Mouse (Mus musculus) forebrain, embryonic 16.5 days (tissue): ENCODE measurements at regions not wholly inside any gene's neighbourhood (a gene's known extent, or its start where the extent isn't known, plus 50 kb on each side); places are given as distances from the start of the nearest gene placed in this dataset.

Experiments used
- ATAC-seq: fragments of 200-750 bp; cut with Nextera tagmentation; 2 replicates; pipeline ENCODE4 v1.8.0; 2017; ENCODE audit warnings: mild to moderate bottlenecking, moderate library complexity
- H3K27ac ChIP-seq: fragments of 300-500 bp; sonication (generic); 2 replicates; pipeline ENCODE4 v1.5.1; 2014; ENCODE audit warnings: low read length, control low read depth
- H3K27me3 ChIP-seq: fragments of 300-500 bp; sonication (generic); replicated peaks from 2 replicates; pipeline ENCODE4 v1.6.1; 2014; ENCODE audit warnings: low read length; ENCODE audit not compliant: control insufficient read depth, insufficient read depth
- H3K36me3 ChIP-seq: fragments of 300-500 bp; sonication (generic); 2 replicates; pipeline ENCODE4 v1.6.1; 2014; ENCODE audit not compliant: control insufficient read depth, insufficient read depth
- H3K4me1 ChIP-seq: fragments of 300-500 bp; sonication (generic); replicated peaks from 2 replicates; pipeline ENCODE4 v1.6.1; 2014; ENCODE audit warnings: low read length; ENCODE audit not compliant: control insufficient read depth, insufficient read depth
- H3K4me2 ChIP-seq: fragments of 300-500 bp; sonication (generic); 2 replicates; pipeline ENCODE4 v1.6.1; 2014; ENCODE audit warnings: mild to moderate bottlenecking, low read length, control low read depth
- H3K4me3 ChIP-seq: fragments of 300-500 bp; sonication (generic); replicated peaks from 2 replicates; pipeline ENCODE4 v1.5.1; 2014; ENCODE audit warnings: mild to moderate bottlenecking, low read length, control low read depth
- H3K9ac ChIP-seq: fragments of 300-500 bp; sonication (generic); replicated peaks from 2 replicates; pipeline ENCODE4 v1.6.1; 2014; ENCODE audit warnings: low read depth, low read length, control low read depth
- H3K9me3 ChIP-seq: fragments of 300-500 bp; sonication (generic); 2 replicates; pipeline ENCODE4 v1.6.1; 2016; ENCODE audit warnings: low read length; ENCODE audit not compliant: control insufficient read depth
- WGBS: fragments of 180-500 bp; shearing (Covaris S2); extraction: QIAGEN DNeasy Blood & Tissue Kit; methylation state at CpG from one replicate; pipeline ENCODE4 v1.1.7; 2014; 5-methylcytosine and 5-hydroxymethylcytosine counted together

DNA sequence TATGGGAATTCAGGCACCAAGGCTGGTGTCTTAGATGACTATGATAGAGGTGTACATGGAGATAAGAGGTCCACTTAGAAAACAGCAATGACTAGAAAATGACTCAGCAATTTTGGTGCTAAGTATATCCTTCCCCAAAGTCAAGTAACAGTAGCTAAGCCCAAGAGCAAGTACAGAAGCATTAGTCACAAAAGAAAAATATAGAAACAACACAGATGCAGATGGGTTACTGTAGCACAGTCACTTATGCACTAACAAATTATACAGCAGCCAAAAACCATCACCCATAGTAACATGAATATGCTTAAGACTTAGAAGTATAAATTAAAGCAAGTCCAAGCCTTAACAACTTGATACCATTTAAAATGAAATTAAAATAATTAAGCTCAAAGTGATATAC is 378.5 kb upstream of the Meis2 start:
- Histone ChIP-seq H3K9ac (no peak overlapping the region), H3K27me3 (no peaks in the 10 kb centered on the region), H3K9me3 (no peaks in the 10 kb centered on the region), H3K4me1 (peaks cover 3% of the 10 kb centered on the region; the same call in 1 of the 2 replicates), H3K4me2 (no peak overlapping the region), H3K27ac (no peak overlapping the region), H3K36me3 (no peaks in the 10 kb centered on the region), H3K4me3 (no peak overlapping the region)
- no peak for ATAC-seq

DNA sequence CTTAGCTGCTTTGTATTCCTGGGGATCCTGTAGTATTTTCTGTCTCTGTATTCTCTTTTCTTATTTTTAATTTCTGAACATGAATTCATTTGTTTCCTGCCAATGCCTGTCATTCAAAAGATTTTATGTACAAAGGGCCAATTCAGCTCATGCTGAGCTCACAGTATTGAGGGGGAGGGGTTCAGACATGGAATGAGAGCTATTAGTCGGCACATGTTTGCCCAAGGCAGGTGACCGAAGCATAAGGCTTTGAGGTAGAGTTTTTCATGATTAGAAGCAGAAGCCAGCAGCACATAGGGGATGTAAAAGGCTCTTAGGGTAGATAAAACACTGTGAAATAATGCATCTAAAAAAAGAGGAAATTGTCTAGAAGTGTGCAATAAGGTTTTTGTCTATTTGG is 374.6 kb upstream of the Meis2 start:
- no peaks in the 10 kb centered on the region for H3K27me3 ChIP-seq
- no peak overlapping the region for H3K9ac ChIP-seq
- WGBS, result 7% methylated on average over 2 of the region's 2 CpGs
- no peak overlapping the region for H3K4me2 ChIP-seq
- no peak overlapping the region for H3K4me3 ChIP-seq
- H3K27ac ChIP-seq, result no peak overlapping the region
- ATAC-seq, result no peak
- H3K9me3 ChIP-seq, result no peaks in the 10 kb centered on the region
- H3K36me3 ChIP-seq, result no peaks in the 10 kb centered on the region
- peaks cover 3% of the 10 kb centered on the region; the same call in 1 of the 2 replicates for H3K4me1 ChIP-seq

DNA sequence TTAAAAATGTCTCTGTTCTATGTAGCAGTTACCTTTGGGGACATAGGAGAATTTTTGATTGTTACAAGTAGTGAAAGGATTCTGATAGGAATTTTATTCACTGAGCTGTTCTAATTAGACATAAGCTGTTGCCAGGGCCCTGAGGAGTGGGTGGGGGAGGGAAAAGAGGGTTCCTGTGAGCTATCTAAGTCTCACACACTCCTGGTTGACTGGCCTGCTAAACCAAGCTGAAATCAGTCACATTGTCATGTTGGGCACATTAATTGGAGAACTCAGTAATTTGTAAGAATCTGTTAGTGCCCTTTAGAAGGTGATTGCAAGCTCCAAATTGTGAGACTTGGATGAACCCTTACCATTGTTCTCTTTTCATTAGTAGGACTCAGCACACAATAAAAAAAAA is 367.8 kb upstream of the Meis2 start:
- no peak for ATAC-seq
- H3K27me3 ChIP-seq, result no peaks in the 10 kb centered on the region

GRCm38 (mm10) chr2:116424131-116424530 is 358.5 kb upstream of the Meis2 start:
- H3K27ac ChIP-seq, result no peak overlapping the region
- H3K4me3 ChIP-seq, result no peak overlapping the region
- no peak for ATAC-seq
- H3K36me3 ChIP-seq, result no peaks in the 10 kb centered on the region
- H3K4me1 ChIP-seq, result no peaks in the 10 kb centered on the region
- H3K9ac ChIP-seq, result no peak overlapping the region
- H3K27me3 ChIP-seq, result no peaks in the 10 kb centered on the region
- H3K9me3 ChIP-seq, result no peaks in the 10 kb centered on the region
- 92% methylated on average over 8 of the region's 8 CpGs for WGBS
- no peak overlapping the region for H3K4me2 ChIP-seq

More for the DNA sequence above, 367.8 kb upstream of the Meis2 start:
- Histone ChIP-seq H3K9ac (no peak overlapping the region), H3K4me1 (no peaks in the 10 kb centered on the region), H3K27ac (no peak overlapping the region), H3K9me3 (no peaks in the 10 kb centered on the region), H3K36me3 (no peaks in the 10 kb centered on the region), H3K4me3 (no peak overlapping the region), H3K4me2 (no peak overlapping the region)

GRCm38 (mm10) chr2:116417428-116418195 is 352.0 kb upstream of the Meis2 start:
- H3K36me3 ChIP-seq, result no peaks in the 10 kb centered on the region
- ATAC-seq, result no peak
- no peaks in the 10 kb centered on the region for H3K27me3 ChIP-seq
- H3K4me1 ChIP-seq, result no peaks in the 10 kb centered on the region
- H3K9me3 ChIP-seq, result no peaks in the 10 kb centered on the region
- 79% methylated on average over 13 of the region's 13 CpGs for WGBS
- no peak overlapping the region for H3K4me2 ChIP-seq
- no peak overlapping the region for H3K4me3 ChIP-seq
- no peak overlapping the region for H3K27ac ChIP-seq
- H3K9ac ChIP-seq, result no peak overlapping the region

GRCm38 (mm10) chr2:116415742-116416141 is 350.1 kb upstream of the Meis2 start:
- peak; percentile 74 for ATAC-seq
- Histone ChIP-seq H3K4me1 (no peaks in the 10 kb centered on the region), H3K27ac (no peak overlapping the region), H3K4me2 (no peak overlapping the region), H3K9ac (no peak overlapping the region), H3K9me3 (no peaks in the 10 kb centered on the region), H3K36me3 (no peaks in the 10 kb centered on the region), H3K4me3 (no peak overlapping the region), H3K27me3 (no peaks in the 10 kb centered on the region)
- WGBS, result 18% methylated on average over 1 of the region's 1 CpGs

DNA sequence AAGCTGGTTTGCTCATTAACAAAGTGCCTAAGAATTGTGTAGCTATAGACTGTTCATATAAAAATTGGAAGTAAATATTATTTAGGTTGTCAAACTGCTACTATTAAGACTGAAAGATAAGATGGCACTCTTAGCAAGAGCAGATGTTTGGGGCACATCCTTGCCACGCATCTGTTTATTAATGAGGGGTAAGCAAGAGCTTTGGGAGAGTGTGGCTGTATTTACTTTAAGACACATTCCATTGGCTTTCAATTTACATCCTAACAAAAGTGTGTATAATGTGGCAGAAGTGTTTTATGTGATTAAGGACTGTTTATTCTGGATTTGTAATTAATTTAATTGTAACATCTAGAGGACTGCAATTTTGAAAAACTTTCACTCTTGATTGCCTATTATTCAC is 336.5 kb upstream of the Meis2 start:
- Histone ChIP-seq H3K4me1 (no peaks in the 10 kb centered on the region), H3K4me3 (no peak overlapping the region), H3K27ac (no peak overlapping the region), H3K36me3 (no peaks in the 10 kb centered on the region), H3K27me3 (no peaks in the 10 kb centered on the region), H3K4me2 (no peak overlapping the region), H3K9ac (no peak overlapping the region), H3K9me3 (no peaks in the 10 kb centered on the region)
- 0 out of 2 replicates have a peak, but pooled peaks have one; percentile 49 for ATAC-seq
- 43% methylated on average over 1 of the region's 1 CpGs for WGBS

DNA sequence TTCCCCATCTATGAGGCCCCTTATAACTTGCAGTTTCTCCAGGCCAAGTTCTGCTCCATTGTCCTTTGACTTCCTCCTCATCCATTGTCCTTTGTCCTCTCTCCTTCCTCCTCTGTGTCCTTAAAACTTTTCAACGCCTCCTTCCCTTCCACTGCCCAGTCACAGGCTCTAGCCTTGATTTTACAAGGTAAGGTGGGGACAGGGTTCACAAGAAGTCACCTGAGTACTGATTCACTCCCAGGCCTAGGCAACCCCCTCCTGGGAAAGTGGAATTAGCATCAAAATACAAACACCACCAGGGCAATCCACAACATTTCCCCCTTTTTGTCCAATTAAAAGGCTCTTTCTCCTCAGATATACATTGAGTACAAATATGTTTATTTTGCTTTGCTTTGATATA is 334.3 kb upstream of the Meis2 start:
- Histone ChIP-seq H3K27me3 (no peaks in the 10 kb centered on the region), H3K36me3 (no peaks in the 10 kb centered on the region), H3K4me3 (no peak overlapping the region), H3K9me3 (no peaks in the 10 kb centered on the region), H3K4me2 (no peak overlapping the region), H3K4me1 (no peaks in the 10 kb centered on the region), H3K27ac (no peak overlapping the region), H3K9ac (no peak overlapping the region)
- ATAC-seq, result no peak
- WGBS, result 83% methylated on average over 1 of the region's 1 CpGs

GRCm38 (mm10) chr2:116368811-116369210 is 303.2 kb upstream of the Meis2 start:
- 85% methylated on average over 3 of the region's 3 CpGs for WGBS
- H3K4me2 ChIP-seq, result no peak overlapping the region

GRCm38 (mm10) chr2:116364136-116364535 is 298.5 kb upstream of the Meis2 start:
- Histone ChIP-seq H3K4me2 (no peak overlapping the region), H3K36me3 (no peaks in the 10 kb centered on the region), H3K9me3 (no peaks in the 10 kb centered on the region), H3K27ac (no peak overlapping the region), H3K4me1 (no peaks in the 10 kb centered on the region), H3K9ac (no peak overlapping the region), H3K4me3 (no peak overlapping the region), H3K27me3 (no peaks in the 10 kb centered on the region)
- WGBS, result 76% methylated on average over 2 of the region's 2 CpGs
- no peak for ATAC-seq

More at GRCm38 (mm10) chr2:116368811-116369210, 303.2 kb upstream of the Meis2 start:
- H3K4me1 ChIP-seq, result no peaks in the 10 kb centered on the region
- no peak overlapping the region for H3K9ac ChIP-seq
- no peaks in the 10 kb centered on the region for H3K9me3 ChIP-seq
- no peaks in the 10 kb centered on the region for H3K27me3 ChIP-seq
- no peak overlapping the region for H3K27ac ChIP-seq
- no peak for ATAC-seq
- H3K36me3 ChIP-seq, result no peaks in the 10 kb centered on the region
- H3K4me3 ChIP-seq, result no peak overlapping the region
